Mouse (Mus musculus) E14TG2a.4 (cell line): ENCODE measurements around the gene Nol4l.

Source experiments
- CTCF ChIP-seq: conservative IDR thresholded peaks from 2 replicates; pipeline ENCODE4 v1.5.1; 2014; ENCODE audit warnings: low read length
- NANOG ChIP-seq: IDR thresholded peaks from 2 replicates; pipeline ENCODE4 v1.6.1; 2014; ENCODE audit warnings: borderline replicate concordance, low read length, mixed read lengths
- POU5F1 ChIP-seq: IDR thresholded peaks from 2 replicates; pipeline ENCODE4 v1.6.1; 2014; ENCODE audit warnings: low read length, borderline replicate concordance

GRCm38 (mm10) chr2:153361101-153361710 is 168.6 kb downstream of the Nol4l start:
- TF ChIP-seq CTCF (no peak), NANOG (no peak), POU5F1 (no peak)
